Mouse (Mus musculus): ENCODE measurements at regions not wholly inside any gene's neighbourhood (a gene's known extent, or its start where the extent isn't known, plus 50 kb on each side); places are given as distances from the start of the nearest gene placed in this dataset.
A peak's percentile ranks its signal among the peaks of the same experiment; 100 is the strongest.

DNA sequence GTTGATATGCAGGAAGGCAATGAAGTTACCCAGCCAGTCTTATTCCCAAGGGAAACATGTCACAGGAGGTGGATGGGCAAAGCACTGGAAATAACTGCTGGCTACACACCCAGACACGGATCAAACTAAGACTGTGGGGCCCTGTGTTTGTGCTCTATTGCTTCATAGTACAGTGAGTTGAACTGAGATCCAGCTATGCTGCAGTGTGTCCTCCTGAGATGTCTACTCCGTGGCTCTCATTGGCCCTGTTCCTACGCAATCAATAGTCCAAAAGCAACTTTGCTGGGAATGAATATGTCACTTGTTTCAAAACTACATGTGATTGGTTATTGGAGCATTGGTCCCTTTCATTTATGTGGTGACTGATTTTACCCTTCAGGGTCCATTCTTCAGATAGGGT is 213.8 kb upstream of the Bmp2 start:
- 79% methylated on average over 3 of the region's 3 CpGs for WGBS
- H3K9me3 ChIP-seq (ENCODE audit: control insufficient read depth, low read length): no peaks in the 10 kb centered on the region
- H3K4me2 ChIP-seq (ENCODE audit: low read length): no peak overlapping the region
- H3K36me3 ChIP-seq (ENCODE audit: control insufficient read depth, insufficient read depth): no peaks in the 10 kb centered on the region
- no peak for ATAC-seq
- no peak overlapping the region for H3K27ac ChIP-seq (ENCODE audit: low read length)
- H3K27me3 ChIP-seq (replicated peaks; ENCODE audit: control insufficient read depth, insufficient read depth, low read length): no peaks in the 10 kb centered on the region
- no peaks in the 10 kb centered on the region for H3K4me1 ChIP-seq (replicated peaks; ENCODE audit: control insufficient read depth, insufficient read depth, low read length)
- no peak overlapping the region for H3K9ac ChIP-seq (replicated peaks; ENCODE audit: low read depth, low read length)
- no peak overlapping the region for H3K4me3 ChIP-seq (replicated peaks; ENCODE audit: low read length)

DNA sequence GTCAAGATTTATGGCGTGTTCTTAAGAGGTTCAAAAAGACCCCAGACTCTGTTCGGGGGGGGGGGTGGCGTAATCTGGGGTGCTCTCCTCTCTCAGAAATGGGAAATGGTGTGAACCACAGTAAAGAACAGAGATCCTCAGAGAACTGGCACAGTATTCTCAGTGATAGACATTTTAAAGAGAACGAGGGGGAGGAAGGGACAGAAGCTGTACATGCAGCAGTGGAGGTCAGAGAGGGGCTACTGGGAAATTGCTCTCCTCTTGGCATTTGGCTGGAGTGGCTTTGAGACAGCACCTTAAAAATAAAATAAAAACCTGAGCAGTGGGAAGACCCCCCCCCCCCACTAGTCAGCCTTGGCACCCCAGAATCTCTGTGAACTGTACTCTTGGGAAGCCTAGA is 210.6 kb upstream of the Bmp2 start:
- H3K4me1 ChIP-seq (replicated peaks; ENCODE audit: control insufficient read depth, insufficient read depth, low read length): peaks cover 4% of the 10 kb centered on the region
- H3K4me3 ChIP-seq (replicated peaks; ENCODE audit: low read length): no peak overlapping the region
- no peak overlapping the region for H3K27ac ChIP-seq (ENCODE audit: low read length)
- no peak for ATAC-seq
- 86% methylated on average over 4 of the region's 4 CpGs for WGBS
- no peaks in the 10 kb centered on the region for H3K27me3 ChIP-seq (replicated peaks; ENCODE audit: control insufficient read depth, insufficient read depth, low read length)
- H3K4me2 ChIP-seq (ENCODE audit: low read length): no peak overlapping the region
- no peaks in the 10 kb centered on the region for H3K36me3 ChIP-seq (ENCODE audit: control insufficient read depth, insufficient read depth)
- H3K9me3 ChIP-seq (ENCODE audit: control insufficient read depth, low read length): no peaks in the 10 kb centered on the region
- no peak overlapping the region for H3K9ac ChIP-seq (replicated peaks; ENCODE audit: low read depth, low read length)

DNA sequence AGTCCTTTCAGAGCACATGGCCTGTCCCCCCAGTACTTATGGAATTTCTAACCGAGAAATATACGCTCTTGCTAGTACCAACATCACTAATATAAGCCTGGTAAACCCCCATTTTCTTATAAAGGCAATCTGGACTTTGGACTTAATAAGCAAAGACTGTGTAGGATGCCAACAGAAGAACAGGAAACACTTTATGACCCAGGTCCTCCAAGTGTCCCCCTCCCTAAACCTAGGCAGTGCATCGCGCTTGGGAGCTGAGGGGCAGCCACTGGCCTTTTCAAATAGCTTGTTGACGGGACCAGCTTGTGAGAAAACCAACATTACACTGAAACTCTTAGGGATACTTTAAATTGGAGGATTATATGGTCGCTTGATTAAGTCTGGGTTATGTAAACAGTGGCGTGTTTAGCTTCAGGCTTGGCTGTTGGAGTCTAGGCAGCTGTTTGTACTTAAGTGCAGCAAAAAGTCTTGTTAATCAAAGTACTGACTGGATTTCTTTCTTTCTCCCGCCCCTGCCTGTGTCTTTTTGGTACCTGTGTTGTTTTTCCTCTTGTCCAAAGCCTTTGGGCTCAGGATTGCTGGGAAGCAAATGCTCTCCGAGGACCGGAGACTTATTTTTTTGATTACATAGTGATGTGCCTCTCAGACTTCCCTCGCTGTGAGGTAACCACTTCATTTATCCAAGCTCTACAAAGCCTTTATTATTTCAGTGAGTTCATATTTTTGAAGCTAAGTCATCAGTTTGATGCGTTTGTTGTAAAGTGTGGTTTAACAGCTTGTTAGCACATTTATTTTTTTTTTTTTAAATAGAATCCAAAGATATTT is 205.8 kb upstream of the Bmp2 start:
- H3K4me2 ChIP-seq (ENCODE audit: low read length): no peak overlapping the region
- no peak overlapping the region for H3K27ac ChIP-seq (ENCODE audit: low read length)
- ATAC-seq: no peak
- no peak overlapping the region for H3K4me3 ChIP-seq (replicated peaks; ENCODE audit: low read length)
- H3K4me1 ChIP-seq (replicated peaks; ENCODE audit: control insufficient read depth, insufficient read depth, low read length): peaks cover 10% of the 10 kb centered on the region
- H3K9ac ChIP-seq (replicated peaks; ENCODE audit: low read depth, low read length): no peak overlapping the region
- H3K27me3 ChIP-seq (replicated peaks; ENCODE audit: control insufficient read depth, insufficient read depth, low read length): no peaks in the 10 kb centered on the region; the same call in 1 of the 2 replicates
- H3K9me3 ChIP-seq (ENCODE audit: control insufficient read depth, low read length): no peaks in the 10 kb centered on the region
- WGBS: 35% methylated on average over 12 of the region's 12 CpGs
- H3K36me3 ChIP-seq (ENCODE audit: control insufficient read depth, insufficient read depth): no peaks in the 10 kb centered on the region

DNA sequence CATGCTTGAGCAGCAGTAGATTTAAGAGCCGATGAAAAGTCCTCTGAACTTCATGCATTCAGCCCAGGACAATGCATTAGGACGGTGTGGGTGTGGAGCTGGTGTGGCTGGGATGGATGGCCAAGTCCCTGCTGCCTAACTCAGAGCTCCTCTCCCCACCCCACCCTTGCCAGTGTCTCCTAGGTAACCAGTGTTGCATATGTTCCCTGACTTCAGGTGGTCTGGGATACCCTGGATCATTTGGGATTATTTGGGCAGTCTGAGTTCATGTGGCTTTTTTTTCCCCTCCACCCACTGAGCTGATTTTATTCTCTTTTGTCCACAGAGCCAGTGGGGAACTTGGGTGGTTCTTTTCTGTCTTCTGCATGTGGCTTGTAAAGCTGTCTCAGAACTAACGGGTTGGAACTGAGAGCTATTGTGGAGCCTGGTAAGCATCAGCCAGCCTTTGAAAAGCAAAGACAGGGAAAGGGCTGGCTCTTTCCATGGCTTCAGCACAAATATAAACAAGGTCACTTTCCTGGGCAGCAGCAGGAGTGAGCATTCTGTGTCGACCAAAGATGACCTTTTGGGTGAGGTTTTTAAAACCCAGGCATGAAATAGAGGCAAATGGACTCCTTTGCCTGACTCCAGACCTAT is 205.1 kb upstream of the Bmp2 start:
- peaks cover 10% of the 10 kb centered on the region for H3K4me1 ChIP-seq (replicated peaks; ENCODE audit: control insufficient read depth, insufficient read depth, low read length)
- 2% methylated on average over 4 of the region's 4 CpGs for WGBS
- no peaks in the 10 kb centered on the region for H3K9me3 ChIP-seq (ENCODE audit: control insufficient read depth, low read length)
- no peaks in the 10 kb centered on the region for H3K36me3 ChIP-seq (ENCODE audit: control insufficient read depth, insufficient read depth)
- no peaks in the 10 kb centered on the region; the same call in 1 of the 2 replicates for H3K27me3 ChIP-seq (replicated peaks; ENCODE audit: control insufficient read depth, insufficient read depth, low read length)
- H3K4me2 ChIP-seq (ENCODE audit: low read length): no peak overlapping the region
- no peak overlapping the region for H3K27ac ChIP-seq (ENCODE audit: low read length)
- ATAC-seq: peak; percentile 64
- H3K9ac ChIP-seq (replicated peaks; ENCODE audit: low read depth, low read length): no peak overlapping the region
- H3K4me3 ChIP-seq (replicated peaks; ENCODE audit: low read length): no peak overlapping the region

DNA sequence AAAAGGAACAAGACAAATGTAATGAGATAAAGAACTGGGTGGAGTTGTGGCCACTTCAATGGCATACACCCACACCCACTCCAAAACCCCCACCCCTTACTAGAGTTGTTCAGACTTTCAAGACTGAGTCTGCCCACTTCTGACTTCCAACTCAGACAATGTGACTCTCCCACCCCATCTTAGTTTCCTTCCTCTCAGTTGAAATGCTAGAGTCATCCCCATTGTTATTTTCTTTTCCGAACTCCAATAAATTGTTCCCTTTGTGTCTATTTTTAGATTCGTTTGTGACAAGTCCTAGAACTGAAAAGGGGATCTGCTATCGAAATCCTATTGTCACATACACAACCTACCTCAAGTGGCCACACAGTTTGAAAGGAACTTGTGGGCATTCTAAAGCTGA is 200.7 kb upstream of the Bmp2 start:
- Histone ChIP-seq H3K4me2 (ENCODE audit: low read length) (no peak overlapping the region), H3K9ac (replicated peaks; ENCODE audit: low read depth, low read length) (no peak overlapping the region), H3K4me1 (replicated peaks; ENCODE audit: control insufficient read depth, insufficient read depth, low read length) (peaks cover 6% of the 10 kb centered on the region), H3K27me3 (replicated peaks; ENCODE audit: control insufficient read depth, insufficient read depth, low read length) (no peaks in the 10 kb centered on the region; the same call in 1 of the 2 replicates), H3K9me3 (ENCODE audit: control insufficient read depth, low read length) (no peaks in the 10 kb centered on the region), H3K27ac (ENCODE audit: low read length) (no peak overlapping the region), H3K36me3 (ENCODE audit: control insufficient read depth, insufficient read depth) (no peaks in the 10 kb centered on the region), H3K4me3 (replicated peaks; ENCODE audit: low read length) (no peak overlapping the region)
- ATAC-seq: no peak
- 66% methylated on average over 3 of the region's 3 CpGs for WGBS

DNA sequence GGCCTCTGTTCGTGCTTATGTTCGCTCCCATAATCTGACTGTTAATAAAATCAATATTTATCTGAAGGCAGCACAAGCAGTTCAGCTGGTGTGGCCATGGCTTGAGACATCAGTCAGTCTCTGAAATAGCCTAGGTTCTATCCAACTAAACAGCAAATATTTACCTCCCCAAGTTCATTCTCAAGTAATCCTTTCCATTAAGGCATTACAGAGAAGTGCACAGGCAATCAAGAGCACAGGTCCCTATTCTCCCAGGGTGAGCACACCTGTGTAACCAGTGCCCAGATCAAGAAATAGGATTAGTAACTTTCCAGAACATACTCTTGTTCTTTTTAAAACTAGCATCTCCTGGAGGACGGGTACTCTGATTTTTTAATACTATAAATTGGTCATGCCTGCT is 199.2 kb upstream of the Bmp2 start:
- Histone ChIP-seq H3K4me2 (ENCODE audit: low read length) (no peak overlapping the region), H3K27me3 (replicated peaks; ENCODE audit: control insufficient read depth, insufficient read depth, low read length) (no peaks in the 10 kb centered on the region; the same call in 1 of the 2 replicates), H3K36me3 (ENCODE audit: control insufficient read depth, insufficient read depth) (no peaks in the 10 kb centered on the region), H3K9ac (replicated peaks; ENCODE audit: low read depth, low read length) (no peak overlapping the region), H3K27ac (ENCODE audit: low read length) (no peak overlapping the region), H3K4me1 (replicated peaks; ENCODE audit: control insufficient read depth, insufficient read depth, low read length) (no peaks in the 10 kb centered on the region), H3K4me3 (replicated peaks; ENCODE audit: low read length) (no peak overlapping the region), H3K9me3 (ENCODE audit: control insufficient read depth, low read length) (no peaks in the 10 kb centered on the region)
- 94% methylated on average over 3 of the region's 3 CpGs for WGBS
- ATAC-seq: no peak

DNA sequence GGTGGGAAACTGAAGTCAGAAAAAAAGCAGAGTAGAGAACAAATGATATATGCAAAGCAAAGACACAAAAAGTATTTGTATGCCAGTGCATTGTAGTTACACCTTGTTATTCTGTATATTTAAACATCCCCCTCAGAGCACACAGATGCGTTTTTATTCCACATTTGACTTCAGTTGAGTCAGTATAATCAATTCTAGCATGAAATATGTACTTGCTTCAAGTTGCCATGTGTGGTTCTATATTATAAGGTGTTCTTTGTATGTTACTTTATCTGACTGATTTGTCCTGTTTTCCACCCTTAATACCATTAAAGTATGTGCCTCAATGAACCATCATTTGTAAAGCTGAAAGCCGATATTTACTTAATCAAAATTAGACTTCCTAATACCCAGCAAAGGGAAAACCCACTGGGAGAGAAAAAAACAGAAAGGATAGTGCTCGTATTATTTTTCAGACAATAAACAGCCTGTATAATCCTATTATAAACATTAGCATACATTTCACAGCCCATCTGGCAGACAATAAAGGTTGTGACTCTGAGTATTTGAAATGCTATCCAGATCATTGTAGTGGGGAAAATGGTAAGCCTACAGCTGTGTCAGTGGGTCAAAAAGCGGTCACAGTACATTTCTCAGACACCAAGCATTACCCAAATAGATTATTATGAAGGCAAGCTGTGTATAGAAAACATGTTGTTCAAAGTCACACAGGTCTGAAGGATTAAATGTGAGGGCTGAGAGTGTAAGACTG is 189.1 kb upstream of the Bmp2 start:
- Histone ChIP-seq H3K27ac (ENCODE audit: low read length) (no peak overlapping the region), H3K9ac (replicated peaks; ENCODE audit: low read depth, low read length) (no peak overlapping the region), H3K36me3 (ENCODE audit: control insufficient read depth, insufficient read depth) (no peaks in the 10 kb centered on the region), H3K4me2 (ENCODE audit: low read length) (no peak overlapping the region), H3K27me3 (replicated peaks; ENCODE audit: control insufficient read depth, insufficient read depth, low read length) (no peaks in the 10 kb centered on the region), H3K4me1 (replicated peaks; ENCODE audit: control insufficient read depth, insufficient read depth, low read length) (no peaks in the 10 kb centered on the region), H3K9me3 (ENCODE audit: control insufficient read depth, low read length) (no peaks in the 10 kb centered on the region), H3K4me3 (replicated peaks; ENCODE audit: low read length) (no peak overlapping the region)
- no peak for ATAC-seq
- 44% methylated on average over 4 of the region's 4 CpGs for WGBS

DNA sequence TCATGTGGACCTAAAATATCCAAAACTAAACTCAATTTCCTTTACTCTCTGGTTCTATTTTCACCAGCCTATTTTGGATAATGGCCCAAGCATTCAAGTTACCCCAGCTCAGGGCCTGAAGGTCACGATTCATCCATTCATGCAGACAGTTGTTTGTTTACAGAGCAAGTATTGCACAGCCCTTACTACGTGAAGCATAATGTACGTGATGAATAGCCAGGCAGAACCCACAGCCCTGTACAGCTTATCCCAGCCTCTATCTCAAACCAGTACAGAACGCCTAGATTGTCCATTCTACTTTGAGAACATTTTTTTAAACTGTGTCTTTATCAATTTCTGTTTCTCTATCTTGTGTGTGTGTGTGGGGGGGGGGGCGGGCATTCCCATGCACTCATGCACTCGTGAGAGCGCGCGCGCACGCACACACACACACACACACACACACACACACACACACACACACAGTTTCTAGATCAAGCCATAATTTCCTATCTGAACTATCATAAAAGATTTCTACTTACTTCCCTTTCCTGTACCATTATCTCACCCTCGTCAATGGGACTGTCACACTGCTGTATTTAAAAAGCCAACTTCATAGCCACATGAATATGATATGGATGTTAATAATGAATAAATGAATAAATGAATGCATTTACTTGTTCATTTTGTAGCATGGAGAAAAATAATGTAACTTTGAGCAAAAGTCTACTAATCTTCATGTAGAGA is 180.3 kb upstream of the Bmp2 start:
- Histone ChIP-seq H3K9ac (replicated peaks; ENCODE audit: low read depth, low read length) (no peak overlapping the region), H3K36me3 (ENCODE audit: control insufficient read depth, insufficient read depth) (no peaks in the 10 kb centered on the region), H3K27ac (ENCODE audit: low read length) (no peak overlapping the region), H3K4me3 (replicated peaks; ENCODE audit: low read length) (no peak overlapping the region), H3K4me2 (ENCODE audit: low read length) (no peak overlapping the region), H3K27me3 (replicated peaks; ENCODE audit: control insufficient read depth, insufficient read depth, low read length) (no peaks in the 10 kb centered on the region), H3K9me3 (ENCODE audit: control insufficient read depth, low read length) (no peaks in the 10 kb centered on the region), H3K4me1 (replicated peaks; ENCODE audit: control insufficient read depth, insufficient read depth, low read length) (no peaks in the 10 kb centered on the region)
- ATAC-seq: no peak
- WGBS: 88% methylated on average over 12 of the region's 12 CpGs

DNA sequence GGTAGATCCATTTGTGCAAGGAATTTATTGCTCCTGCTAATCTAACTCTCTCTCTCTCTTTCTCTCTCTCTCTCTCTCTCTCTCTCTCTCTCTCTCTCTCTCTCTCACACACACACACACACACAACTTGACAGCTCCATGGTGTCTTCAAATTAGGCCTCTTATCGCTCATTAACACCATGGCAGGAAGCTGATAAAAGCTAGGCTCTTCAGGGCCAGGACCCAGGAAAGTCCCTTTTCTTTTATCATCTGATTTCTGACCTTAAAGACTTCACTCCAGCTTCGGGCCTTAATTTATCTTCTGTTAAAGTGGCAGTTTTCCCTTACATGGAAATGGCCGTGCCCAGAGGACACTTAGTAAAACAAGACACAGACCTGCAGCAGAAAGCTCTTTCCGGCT is 178.4 kb upstream of the Bmp2 start:
- Histone ChIP-seq H3K4me1 (replicated peaks; ENCODE audit: control insufficient read depth, insufficient read depth, low read length) (no peaks in the 10 kb centered on the region), H3K27ac (ENCODE audit: low read length) (no peak overlapping the region), H3K9me3 (ENCODE audit: control insufficient read depth, low read length) (no peaks in the 10 kb centered on the region), H3K4me2 (ENCODE audit: low read length) (no peak overlapping the region), H3K4me3 (replicated peaks; ENCODE audit: low read length) (no peak overlapping the region), H3K36me3 (ENCODE audit: control insufficient read depth, insufficient read depth) (no peaks in the 10 kb centered on the region), H3K9ac (replicated peaks; ENCODE audit: low read depth, low read length) (no peak overlapping the region), H3K27me3 (replicated peaks; ENCODE audit: control insufficient read depth, insufficient read depth, low read length) (no peaks in the 10 kb centered on the region)
- no peak for ATAC-seq
- 73% methylated on average over 4 of the region's 4 CpGs for WGBS
